Mouse (Mus musculus): ENCODE data around the gene Gdpgp1. TPM values are rescaled to one million over a fixed set of nuclear protein-coding genes. Genes with fewer than 3 reads are reported as not detected.

Gdpgp1 gene
- polyA plus RNA-seq, 1 experiment from 2014 or later, result 2.9 TPM

DNA sequence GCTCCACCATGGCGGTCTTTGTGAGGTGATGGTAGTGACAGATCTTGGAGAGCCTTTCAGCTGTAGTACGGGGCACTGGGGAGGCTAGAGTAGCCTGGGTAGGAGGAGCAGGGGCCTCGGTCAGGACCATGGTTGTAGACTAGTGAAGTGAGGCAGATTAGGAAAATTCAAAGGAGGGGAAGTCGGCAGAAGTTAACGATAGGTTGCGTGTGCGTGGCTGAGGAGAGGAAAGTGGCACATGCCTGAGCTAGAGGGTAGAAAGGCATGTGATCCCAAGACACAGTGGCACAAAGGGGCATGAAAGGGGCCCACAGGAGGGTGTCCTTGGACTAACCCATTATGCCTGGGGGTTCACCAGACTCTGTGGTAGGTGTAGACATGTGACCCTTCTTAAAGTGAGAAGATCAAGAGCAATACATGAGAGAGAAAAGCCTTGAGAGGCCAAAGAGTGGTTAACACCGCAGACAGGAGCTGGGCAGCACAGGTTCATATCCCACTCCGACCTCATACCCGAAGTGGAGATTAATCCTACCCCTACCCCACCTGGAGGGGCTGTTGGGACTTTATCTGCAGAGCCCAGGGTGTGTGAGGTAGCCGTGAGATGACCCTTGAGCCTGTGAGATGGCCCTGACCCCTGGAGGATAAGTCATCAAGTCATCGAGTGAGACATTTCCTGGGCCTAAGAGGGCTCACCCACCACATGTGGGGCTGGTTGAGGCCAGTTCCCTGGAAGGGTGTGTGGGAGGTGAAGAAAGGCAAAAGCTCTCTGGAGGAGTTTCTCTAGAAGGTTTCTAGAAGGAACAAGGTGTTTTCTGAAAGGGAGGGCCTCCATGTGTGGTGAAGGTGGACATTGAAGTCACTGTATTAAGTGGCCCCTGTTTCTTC lies 26.7 kb upstream of the Gdpgp1 start:
- DNase-seq (ENCODE audit: low spot score), result peak; percentile 30
- peak overlapping the region; percentile 97 for H3K27ac ChIP-seq (replicated peaks)
- no peak overlapping the region for H3K9ac ChIP-seq (ENCODE audit: low read length)
- no peaks in the 10 kb centered on the region for H3K9me3 ChIP-seq (ENCODE audit: control insufficient read depth, low read length)
- H3K4me3 ChIP-seq (ENCODE audit: low read depth, low read length), result no peak overlapping the region
- TF ChIP-seq EP300 (optimal IDR thresholded peaks at IDR 0.05), result no peak
- no peaks in the 10 kb centered on the region for H3K36me3 ChIP-seq (ENCODE audit: control insufficient read depth, insufficient read depth, low read length)
- 80% methylated on average over 12 of the region's 12 CpGs for WGBS
- 0 out of 2 replicates have a peak, but pooled peaks have one; percentile 10 for ATAC-seq (ENCODE audit: low FRiP score, low TSS enrichment)
- 0 out of 2 replicates have a peak overlapping the region, but pooled peaks have one; percentile 1 for H3K4me2 ChIP-seq (replicated peaks; ENCODE audit: low read depth)
- H3K27me3 ChIP-seq (ENCODE audit: control insufficient read depth, insufficient read depth, low read length), result no peaks in the 10 kb centered on the region
- peaks cover 15% of the 10 kb centered on the region; the same call in 1 of the 2 replicates for H3K4me1 ChIP-seq (replicated peaks; ENCODE audit: control insufficient read depth, insufficient read depth)

DNA sequence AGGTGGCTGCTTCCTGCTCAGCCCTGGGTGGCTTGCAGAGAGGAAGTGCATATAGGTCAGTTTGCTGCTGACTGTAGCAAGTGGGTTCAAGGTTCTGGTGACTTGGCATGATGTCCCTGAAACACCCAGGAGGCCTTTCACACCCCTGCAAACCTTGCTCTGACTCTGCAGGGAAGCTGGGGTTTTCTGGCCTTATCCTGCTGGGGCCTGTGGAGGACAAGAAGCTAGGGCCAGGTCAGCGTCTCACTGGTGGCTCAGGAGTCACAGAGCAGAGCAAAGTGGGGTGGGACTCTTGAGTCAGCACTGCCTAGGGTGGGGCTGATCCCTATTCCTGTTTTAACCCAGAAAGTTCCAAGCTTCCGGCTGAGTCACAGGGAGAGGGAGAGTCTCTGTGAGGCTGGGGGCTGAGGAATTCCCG lies 25.3 kb upstream of the Gdpgp1 start:
- Histone ChIP-seq H3K4me2 (replicated peaks; ENCODE audit: low read depth) (no peak overlapping the region; the same call in 1 of the 2 replicates), H3K36me3 (ENCODE audit: control insufficient read depth, insufficient read depth, low read length) (no peaks in the 10 kb centered on the region), H3K9me3 (ENCODE audit: control insufficient read depth, low read length) (no peaks in the 10 kb centered on the region), H3K4me1 (replicated peaks; ENCODE audit: control insufficient read depth, insufficient read depth) (peaks cover 13% of the 10 kb centered on the region; the same call in 1 of the 2 replicates), H3K27me3 (ENCODE audit: control insufficient read depth, insufficient read depth, low read length) (no peaks in the 10 kb centered on the region), H3K9ac (ENCODE audit: low read length) (peak overlapping the region; percentile 48), H3K27ac (replicated peaks) (peak overlapping the region; percentile 97), H3K4me3 (ENCODE audit: low read depth, low read length) (no peak overlapping the region)
- 37% methylated on average over 3 of the region's 3 CpGs for WGBS
- DNase-seq (ENCODE audit: low spot score) (peak; percentile 77), ATAC-seq (ENCODE audit: low FRiP score, low TSS enrichment) (peak; percentile 85)
- no peak for TF ChIP-seq CTCF (IDR thresholded peaks at IDR 0.05; ENCODE audit: low read depth)
- TF ChIP-seq EP300 (optimal IDR thresholded peaks at IDR 0.05), result no peak

DNA sequence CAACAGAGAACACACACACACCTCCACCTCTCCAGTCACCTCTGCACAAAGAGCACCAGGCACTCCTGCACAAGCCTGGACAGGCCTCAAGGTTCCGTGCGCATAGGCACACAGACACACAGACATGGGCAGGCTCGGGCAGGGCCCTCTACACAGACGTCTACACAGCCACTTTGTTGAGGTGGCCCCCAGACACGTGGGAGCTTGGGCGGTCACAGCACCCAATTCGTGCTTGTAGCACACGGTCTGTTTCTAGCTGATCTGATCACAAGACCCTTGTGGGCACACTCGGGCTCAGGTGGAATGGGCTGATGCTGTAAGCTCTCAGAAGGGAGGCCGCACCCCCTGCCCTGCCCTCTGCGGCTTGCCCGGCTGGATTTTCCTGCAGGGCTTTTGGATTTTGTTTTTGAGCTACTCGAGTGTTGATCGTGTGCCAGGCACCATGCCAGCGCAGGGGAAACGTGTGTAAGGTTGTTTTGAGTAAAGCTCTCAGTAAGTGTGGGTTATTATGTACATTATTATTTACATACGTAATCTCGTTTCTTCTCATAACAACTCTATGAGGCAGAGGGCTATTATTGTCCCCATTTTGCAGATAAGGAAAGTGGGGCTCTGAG lies 24.5 kb upstream of the Gdpgp1 start:
- H3K4me1 ChIP-seq (replicated peaks; ENCODE audit: control insufficient read depth, insufficient read depth), result peaks cover 13% of the 10 kb centered on the region; the same call in 1 of the 2 replicates
- no peaks in the 10 kb centered on the region for H3K27me3 ChIP-seq (ENCODE audit: control insufficient read depth, insufficient read depth, low read length)
- peak overlapping the region; percentile 97 for H3K27ac ChIP-seq (replicated peaks)
- no peak overlapping the region for H3K4me3 ChIP-seq (ENCODE audit: low read depth, low read length)
- TF ChIP-seq EP300 (optimal IDR thresholded peaks at IDR 0.05) (no peak), CTCF (IDR thresholded peaks at IDR 0.05; ENCODE audit: low read depth) (no peak)
- H3K9me3 ChIP-seq (ENCODE audit: control insufficient read depth, low read length), result no peaks in the 10 kb centered on the region
- peak overlapping the region; percentile 14; the same call in 1 of the 2 replicates for H3K9ac ChIP-seq (ENCODE audit: low read length)
- peaks cover under 1% of the 10 kb centered on the region; the same call in 1 of the 2 replicates for H3K36me3 ChIP-seq (ENCODE audit: control insufficient read depth, insufficient read depth, low read length)
- H3K4me2 ChIP-seq (replicated peaks; ENCODE audit: low read depth), result peak overlapping the region; percentile 29
- ATAC-seq (ENCODE audit: low FRiP score, low TSS enrichment) (peak; percentile 73), DNase-seq (ENCODE audit: low spot score) (peak; percentile 81)
- WGBS, result 50% methylated on average over 18 of the region's 18 CpGs

DNA sequence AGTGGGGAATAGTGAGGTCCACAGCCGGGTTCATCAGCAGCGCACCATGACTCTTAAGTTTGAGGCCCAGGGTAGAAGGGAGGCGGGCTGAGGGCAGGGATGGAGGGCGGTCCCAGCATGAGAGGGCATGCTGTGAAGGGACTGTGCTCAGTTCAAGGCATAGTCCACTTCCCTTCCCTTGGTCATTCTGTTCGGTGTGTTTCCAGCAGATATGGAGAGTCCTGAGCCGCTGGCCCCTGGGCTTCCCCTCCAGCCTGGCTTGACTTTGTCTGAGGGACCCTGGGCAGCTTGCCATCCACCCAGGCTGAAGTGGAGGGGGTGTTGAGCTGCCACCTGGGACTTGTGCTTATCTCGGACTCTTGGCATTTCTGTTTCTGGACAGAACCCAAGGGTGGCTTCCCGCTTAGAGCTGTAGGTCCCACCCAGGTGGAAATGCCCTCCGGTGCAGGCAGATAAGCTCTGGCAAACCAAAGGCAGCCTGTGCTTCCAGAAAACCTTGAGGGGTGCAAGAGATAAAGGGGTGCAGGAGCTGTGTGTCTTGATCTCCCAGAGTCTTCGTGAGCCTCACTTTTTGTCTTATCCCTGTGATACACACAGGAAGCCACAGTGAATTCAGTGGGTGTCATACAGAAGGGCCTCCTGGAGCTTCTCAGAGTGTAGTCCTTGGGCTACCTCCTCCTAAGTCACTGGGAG lies 23.8 kb upstream of the Gdpgp1 start:
- DNase-seq (ENCODE audit: low spot score), result peak; percentile 74
- H3K27me3 ChIP-seq (ENCODE audit: control insufficient read depth, insufficient read depth, low read length), result no peaks in the 10 kb centered on the region
- 33% methylated on average over 10 of the region's 10 CpGs for WGBS
- peak; percentile 70 for ATAC-seq (ENCODE audit: low FRiP score, low TSS enrichment)
- peaks cover 13% of the 10 kb centered on the region; the same call in 1 of the 2 replicates for H3K4me1 ChIP-seq (replicated peaks; ENCODE audit: control insufficient read depth, insufficient read depth)
- peaks cover 4% of the 10 kb centered on the region; the same call in 1 of the 2 replicates for H3K36me3 ChIP-seq (ENCODE audit: control insufficient read depth, insufficient read depth, low read length)
- H3K27ac ChIP-seq (replicated peaks), result peak overlapping the region; percentile 97
- H3K9ac ChIP-seq (ENCODE audit: low read length), result peak overlapping the region; percentile 35; the same call in 1 of the 2 replicates
- H3K4me3 ChIP-seq (ENCODE audit: low read depth, low read length), result no peak overlapping the region
- peak overlapping the region; percentile 34 for H3K4me2 ChIP-seq (replicated peaks; ENCODE audit: low read depth)
- H3K9me3 ChIP-seq (ENCODE audit: control insufficient read depth, low read length), result no peaks in the 10 kb centered on the region
- no peak for TF ChIP-seq CTCF (IDR thresholded peaks at IDR 0.05; ENCODE audit: low read depth)
- TF ChIP-seq EP300 (optimal IDR thresholded peaks at IDR 0.05), result no peak

DNA sequence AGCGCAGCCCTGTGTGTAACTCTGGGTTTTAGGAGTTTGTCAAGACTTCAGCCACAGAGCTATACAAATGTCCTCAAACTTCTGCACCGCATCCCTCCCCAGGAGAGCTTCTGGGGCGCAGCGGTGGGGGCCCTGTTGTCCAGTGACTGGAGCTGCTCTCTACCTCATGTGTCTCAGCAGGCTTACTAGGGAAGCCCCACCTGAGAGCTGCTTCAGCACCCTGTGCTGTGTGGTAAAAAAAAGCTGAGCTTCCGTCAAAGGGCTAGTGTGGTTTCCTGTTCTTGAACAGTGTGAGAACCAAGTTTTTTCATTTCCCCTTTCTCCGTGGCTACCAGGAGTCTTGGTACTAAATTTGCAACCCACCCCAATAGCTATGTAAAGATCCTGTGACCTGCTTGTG lies 23.0 kb upstream of the Gdpgp1 start:
- H3K27ac ChIP-seq (replicated peaks), result peak overlapping the region; percentile 97
- H3K27me3 ChIP-seq (ENCODE audit: control insufficient read depth, insufficient read depth, low read length), result no peaks in the 10 kb centered on the region
- H3K4me1 ChIP-seq (replicated peaks; ENCODE audit: control insufficient read depth, insufficient read depth), result peaks cover 13% of the 10 kb centered on the region; the same call in 1 of the 2 replicates
- H3K4me3 ChIP-seq (ENCODE audit: low read depth, low read length), result no peak overlapping the region
- H3K9me3 ChIP-seq (ENCODE audit: control insufficient read depth, low read length), result no peaks in the 10 kb centered on the region
- H3K4me2 ChIP-seq (replicated peaks; ENCODE audit: low read depth), result no peak overlapping the region
- peak overlapping the region; percentile 14 for H3K9ac ChIP-seq (ENCODE audit: low read length)
- TF ChIP-seq CTCF (IDR thresholded peaks at IDR 0.05; ENCODE audit: low read depth) (no peak), EP300 (optimal IDR thresholded peaks at IDR 0.05) (no peak)
- ATAC-seq (ENCODE audit: low FRiP score, low TSS enrichment), result no peak
- WGBS, result 65% methylated on average over 6 of the region's 6 CpGs
- H3K36me3 ChIP-seq (ENCODE audit: control insufficient read depth, insufficient read depth, low read length), result peaks cover 4% of the 10 kb centered on the region; the same call in 1 of the 2 replicates
- no peak for DNase-seq (ENCODE audit: low spot score)
